Mouse (Mus musculus) neural tube, embryonic 14.5 days (tissue): ENCODE data around the gene Telo2. TPM values are rescaled to one million over a fixed set of nuclear protein-coding genes. Genes with fewer than 3 reads are reported as not detected.

Source experiments
- ATAC-seq: fragments of 200-750 bp; cut with Nextera tagmentation; 2 replicates; pipeline ENCODE4 v1.8.0; 2017; ENCODE audit warnings: low read depth, mild to moderate bottlenecking, moderate TSS enrichment, moderate library complexity
- H3K27ac ChIP-seq: fragments of 300-500 bp; sonication (generic); 2 replicates; pipeline ENCODE4 v1.5.1; 2014; ENCODE audit warnings: low read depth, mild to moderate bottlenecking, control low read depth, low read length, moderate library complexity, mixed read lengths
- H3K27me3 ChIP-seq: fragments of 300-500 bp; sonication (generic); 2 replicates; pipeline ENCODE4 v1.6.1; 2014; ENCODE audit warnings: low read length; ENCODE audit not compliant: control insufficient read depth, insufficient read depth
- H3K36me3 ChIP-seq: fragments of 300-500 bp; sonication (generic); 2 replicates; pipeline ENCODE4 v1.6.1; 2014; ENCODE audit warnings: low read length, mixed read lengths; ENCODE audit not compliant: control insufficient read depth, insufficient read depth
- H3K4me1 ChIP-seq: fragments of 300-500 bp; sonication (generic); 2 replicates; pipeline ENCODE4 v1.6.1; 2014; ENCODE audit warnings: low read length; ENCODE audit not compliant: control insufficient read depth, insufficient read depth
- H3K4me2 ChIP-seq: fragments of 300-500 bp; sonication (generic); 2 replicates; pipeline ENCODE4 v1.6.1; 2014; ENCODE audit warnings: mild to moderate bottlenecking, low read depth, low read length, control low read depth
- H3K4me3 ChIP-seq: fragments of 300-500 bp; sonication (generic); 2 replicates; pipeline ENCODE4 v1.5.1; 2014; ENCODE audit warnings: low read depth, low read length, control low read depth, mixed read lengths
- H3K9ac ChIP-seq: fragments of 300-500 bp; sonication (generic); replicated peaks from 2 replicates; pipeline ENCODE4 v1.6.1; 2014; ENCODE audit warnings: low read depth, mild to moderate bottlenecking, control low read depth, low read length, mixed read lengths
- H3K9me3 ChIP-seq: fragments of 300-500 bp; sonication (generic); 2 replicates; pipeline ENCODE4 v1.6.1; 2016; ENCODE audit warnings: low read length; ENCODE audit not compliant: control insufficient read depth
- WGBS: fragments of 180-500 bp; shearing (Covaris S2); extraction: QIAGEN DNeasy Blood & Tissue Kit; methylation state at CpG from one replicate; pipeline ENCODE4 v1.1.7; 2014; 5-methylcytosine and 5-hydroxymethylcytosine counted together
- polyA plus RNA-seq: library from polyadenylated mRNA; unstranded; fragments of >200 nt; fragmentation: Nextera tagmentation; extraction: Ambion mirVana; gene quantifications from 2 replicates; pipeline ENCODE4 v1.2.1, GENCODE M21; 2014

Gene Telo2
- polyA plus RNA-seq, 1 experiment from 2014 or later = 46.4 TPM

DNA sequence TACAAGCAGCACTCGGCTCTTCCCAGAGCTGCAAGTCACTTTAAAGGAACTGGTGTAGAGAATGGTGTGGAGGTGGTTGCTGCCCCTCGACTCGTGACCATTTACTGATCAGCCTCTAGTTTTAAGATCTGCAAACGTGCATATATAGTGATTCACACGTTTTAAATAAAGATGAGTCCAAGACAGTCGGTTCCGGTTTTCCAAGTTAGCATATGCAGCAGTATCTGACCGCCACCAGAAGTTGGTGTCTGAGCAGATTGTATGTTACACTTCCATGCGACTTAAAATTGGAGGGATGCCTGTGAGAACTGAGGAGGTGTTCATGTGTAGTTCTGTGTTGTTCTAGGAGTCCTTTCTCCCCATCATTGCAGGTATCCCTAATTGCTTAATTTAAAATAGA, 62.5 kb downstream of the Telo2 start:
- WGBS = 85% methylated on average over 9 of the region's 9 CpGs
- no peak overlapping the region for H3K27ac ChIP-seq
- H3K4me2 ChIP-seq = no peak overlapping the region
- peaks cover 26% of the 10 kb centered on the region for H3K36me3 ChIP-seq
- no peaks in the 10 kb centered on the region for H3K4me1 ChIP-seq
- no peaks in the 10 kb centered on the region for H3K9me3 ChIP-seq
- H3K4me3 ChIP-seq = no peak overlapping the region
- ATAC-seq = no peak
- H3K9ac ChIP-seq = no peak overlapping the region
- no peaks in the 10 kb centered on the region for H3K27me3 ChIP-seq

Other genes with a start within 250 kb of the Telo2 start
- not detected in 2 replicates for gene Igfals, start 250.0 kb downstream of the Telo2 start, polyA plus RNA-seq
- gene Nubp2, start 229.6 kb downstream of the Telo2 start, polyA plus RNA-seq = 69.2 and 75.7 TPM in 2 replicates
- gene Spsb3, start 229.3 kb downstream of the Telo2 start, polyA plus RNA-seq = 74.5 and 83.8 TPM in 2 replicates
- gene Eme2, start 220.9 kb downstream of the Telo2 start, polyA plus RNA-seq = 21.4 and 23.7 TPM in 2 replicates
- gene Mrps34, start 220.9 kb downstream of the Telo2 start, polyA plus RNA-seq = 85.5 and 86.4 TPM in 2 replicates
- 98.0 and 115 TPM in 2 replicates for gene Nme3, start 219.5 kb downstream of the Telo2 start, polyA plus RNA-seq
- 88.5 and 93.4 TPM in 2 replicates for gene Mapk8ip3, start 179.0 kb downstream of the Telo2 start, polyA plus RNA-seq
- 50.0 and 59.8 TPM in 2 replicates for gene Jpt2, start 155.3 kb downstream of the Telo2 start, polyA plus RNA-seq
- gene Cramp1l, start 100.2 kb downstream of the Telo2 start, polyA plus RNA-seq = 9.2 and 10.1 TPM in 2 replicates
- 18.5 and 21.9 TPM in 2 replicates for gene Ift140, start 99.9 kb downstream of the Telo2 start, polyA plus RNA-seq
- gene Tmem204, start 32.4 kb downstream of the Telo2 start, polyA plus RNA-seq = 8.1 and 11.5 TPM in 2 replicates
- gene Ptx4, start 4.8 kb upstream of the Telo2 start, polyA plus RNA-seq = not detected in 2 replicates
- 26.3 and 26.7 TPM in 2 replicates for gene Clcn7, start 17.4 kb upstream of the Telo2 start, polyA plus RNA-seq
- gene Ccdc154, start 46.5 kb upstream of the Telo2 start, polyA plus RNA-seq = not detected in 2 replicates
- gene Gm38655, start 59.5 kb upstream of the Telo2 start, polyA plus RNA-seq = not detected in 2 replicates
- gene BC003965, start 68.6 kb upstream of the Telo2 start, polyA plus RNA-seq = 31.9 and 33.9 TPM in 2 replicates
- gene Unkl, start 72.4 kb upstream of the Telo2 start, polyA plus RNA-seq = 9.1 and 10.9 TPM in 2 replicates
- 88.4 and 110 TPM in 2 replicates for gene Gnptg, start 124.2 kb upstream of the Telo2 start, polyA plus RNA-seq
- 56.4 and 57.1 TPM in 2 replicates for gene Tsr3, start 124.2 kb upstream of the Telo2 start, polyA plus RNA-seq
- gene Baiap3, start 140.4 kb upstream of the Telo2 start, polyA plus RNA-seq = 5.8 and 7.1 TPM in 2 replicates
- gene Ube2i, start 158.7 kb upstream of the Telo2 start, polyA plus RNA-seq = 405 and 444 TPM in 2 replicates
- not detected in 2 replicates for gene Prss34, start 182.4 kb upstream of the Telo2 start, polyA plus RNA-seq
- not detected in 2 replicates for gene Prss28, start 192.7 kb upstream of the Telo2 start, polyA plus RNA-seq
- gene Prss29, start 202.7 kb upstream of the Telo2 start, polyA plus RNA-seq = not detected in 2 replicates
- not detected in 2 replicates for gene Tpsab1, start 229.6 kb upstream of the Telo2 start, polyA plus RNA-seq